Mouse (Mus musculus): ENCODE measurements around the gene Cpne5. TPM values are rescaled to one million over a fixed set of nuclear protein-coding genes. Genes with fewer than 3 reads are reported as not detected.

Gene Cpne5
- total and polyA plus RNA-seq, 2 experiments from 2014 or later = 3.6 to 8.4 TPM

- Histone ChIP-seq H3K9ac (replicated peaks; ENCODE audit: low read depth, low read length) (no peak overlapping the region), H3K9me3 (replicated peaks; ENCODE audit: control insufficient read depth, low read length) (peaks cover 16% of the 10 kb centered on the region), H3K4me2 (ENCODE audit: low read depth, low read length) (no peak overlapping the region), H3K27me3 (ENCODE audit: control insufficient read depth, insufficient read depth, low read length) (no peaks in the 10 kb centered on the region), H3K27ac (ENCODE audit: low read depth) (no peak overlapping the region), H3K36me3 (replicated peaks; ENCODE audit: control insufficient read depth, insufficient read depth, low read length) (no peaks in the 10 kb centered on the region), H3K4me3 (ENCODE audit: low read depth, low read length) (no peak overlapping the region), H3K4me1 (ENCODE audit: control insufficient read depth, insufficient read depth) (peaks cover 7% of the 10 kb centered on the region)
- TF ChIP-seq EP300 (IDR thresholded peaks at IDR 0.05; ENCODE audit: low read depth) = no peak
- no peak for TF ChIP-seq CTCF (IDR thresholded peaks at IDR 0.05; ENCODE audit: low read depth)
- DNase-seq (ENCODE audit: low spot score) = no peak
- 86% methylated on average over 16 of the region's 16 CpGs for WGBS
- ATAC-seq (ENCODE audit: insufficient read depth, low read depth) = no peak
Measured at GRCm38 (mm10) chr17:29159743-29160455, 78.1 kb downstream of the Cpne5 start.

GRCm38 (mm10) chr17:29159320-29159719 is 78.6 kb downstream of the Cpne5 start:
- DNase-seq (ENCODE audit: low spot score) (no peak), ATAC-seq (ENCODE audit: insufficient read depth, low read depth) (no peak)
- H3K9me3 ChIP-seq (replicated peaks; ENCODE audit: control insufficient read depth, low read length) = peaks cover 16% of the 10 kb centered on the region
- no peak overlapping the region for H3K9ac ChIP-seq (replicated peaks; ENCODE audit: low read depth, low read length)
- 87% methylated on average over 5 of the region's 5 CpGs for WGBS
- H3K36me3 ChIP-seq (replicated peaks; ENCODE audit: control insufficient read depth, insufficient read depth, low read length) = no peaks in the 10 kb centered on the region
- no peak overlapping the region for H3K4me2 ChIP-seq (ENCODE audit: low read depth, low read length)
- H3K4me1 ChIP-seq (ENCODE audit: control insufficient read depth, insufficient read depth) = peaks cover 1% of the 10 kb centered on the region; the same call in 1 of the 2 replicates
- no peak overlapping the region for H3K4me3 ChIP-seq (ENCODE audit: low read depth, low read length)
- no peak overlapping the region for H3K27ac ChIP-seq (ENCODE audit: low read depth)
- TF ChIP-seq EP300 (IDR thresholded peaks at IDR 0.05; ENCODE audit: low read depth) (no peak), CTCF (IDR thresholded peaks at IDR 0.05; ENCODE audit: low read depth) (no peak)
- H3K27me3 ChIP-seq (ENCODE audit: control insufficient read depth, insufficient read depth, low read length) = no peaks in the 10 kb centered on the region

GRCm38 (mm10) chr17:29158899-29159298 is 79.1 kb downstream of the Cpne5 start:
- TF ChIP-seq CTCF (IDR thresholded peaks at IDR 0.05; ENCODE audit: low read depth) (no peak), EP300 (IDR thresholded peaks at IDR 0.05; ENCODE audit: low read depth) (no peak)
- WGBS = 93% methylated on average over 15 of the region's 15 CpGs

GRCm38 (mm10) chr17:29156866-29157265 is 81.1 kb downstream of the Cpne5 start:
- DNase-seq (ENCODE audit: low spot score) (no peak), ATAC-seq (ENCODE audit: insufficient read depth, low read depth) (no peak)
- Histone ChIP-seq H3K4me1 (ENCODE audit: control insufficient read depth, insufficient read depth) (no peaks in the 10 kb centered on the region), H3K4me3 (ENCODE audit: low read depth, low read length) (no peak overlapping the region), H3K36me3 (replicated peaks; ENCODE audit: control insufficient read depth, insufficient read depth, low read length) (no peaks in the 10 kb centered on the region), H3K27ac (ENCODE audit: low read depth) (no peak overlapping the region), H3K4me2 (ENCODE audit: low read depth, low read length) (no peak overlapping the region), H3K9me3 (replicated peaks; ENCODE audit: control insufficient read depth, low read length) (peaks cover 10% of the 10 kb centered on the region), H3K9ac (replicated peaks; ENCODE audit: low read depth, low read length) (no peak overlapping the region), H3K27me3 (ENCODE audit: control insufficient read depth, insufficient read depth, low read length) (no peaks in the 10 kb centered on the region)
- WGBS = 69% methylated on average over 8 of the region's 8 CpGs
- TF ChIP-seq CTCF (IDR thresholded peaks at IDR 0.05; ENCODE audit: low read depth) (no peak), EP300 (IDR thresholded peaks at IDR 0.05; ENCODE audit: low read depth) (no peak)

More at GRCm38 (mm10) chr17:29158899-29159298, 79.1 kb downstream of the Cpne5 start:
- no peaks in the 10 kb centered on the region for H3K36me3 ChIP-seq (replicated peaks; ENCODE audit: control insufficient read depth, insufficient read depth, low read length)
- no peak overlapping the region for H3K4me2 ChIP-seq (ENCODE audit: low read depth, low read length)
- H3K27me3 ChIP-seq (ENCODE audit: control insufficient read depth, insufficient read depth, low read length) = no peaks in the 10 kb centered on the region
- H3K4me3 ChIP-seq (ENCODE audit: low read depth, low read length) = no peak overlapping the region
- H3K9ac ChIP-seq (replicated peaks; ENCODE audit: low read depth, low read length) = no peak overlapping the region
- DNase-seq (ENCODE audit: low spot score) = no peak
- H3K27ac ChIP-seq (ENCODE audit: low read depth) = no peak overlapping the region
- peaks cover 16% of the 10 kb centered on the region for H3K9me3 ChIP-seq (replicated peaks; ENCODE audit: control insufficient read depth, low read length)
- no peak for ATAC-seq (ENCODE audit: insufficient read depth, low read depth)
- no peaks in the 10 kb centered on the region for H3K4me1 ChIP-seq (ENCODE audit: control insufficient read depth, insufficient read depth)

GRCm38 (mm10) chr17:29156396-29156795 is 81.6 kb downstream of the Cpne5 start:
- Histone ChIP-seq H3K4me1 (ENCODE audit: control insufficient read depth, insufficient read depth) (no peaks in the 10 kb centered on the region), H3K9ac (replicated peaks; ENCODE audit: low read depth, low read length) (no peak overlapping the region), H3K4me2 (ENCODE audit: low read depth, low read length) (no peak overlapping the region), H3K9me3 (replicated peaks; ENCODE audit: control insufficient read depth, low read length) (peaks cover 5% of the 10 kb centered on the region), H3K4me3 (ENCODE audit: low read depth, low read length) (no peak overlapping the region), H3K27me3 (ENCODE audit: control insufficient read depth, insufficient read depth, low read length) (no peaks in the 10 kb centered on the region), H3K36me3 (replicated peaks; ENCODE audit: control insufficient read depth, insufficient read depth, low read length) (no peaks in the 10 kb centered on the region), H3K27ac (ENCODE audit: low read depth) (no peak overlapping the region)
- ATAC-seq (ENCODE audit: insufficient read depth, low read depth) (no peak), DNase-seq (ENCODE audit: low spot score) (no peak)
- TF ChIP-seq EP300 (IDR thresholded peaks at IDR 0.05; ENCODE audit: low read depth) = no peak
- no peak for TF ChIP-seq CTCF (IDR thresholded peaks at IDR 0.05; ENCODE audit: low read depth)
- 87% methylated on average over 16 of the region's 16 CpGs for WGBS
